ENCODE assay signal across 24 mouse cellular contexts in genomic region chr12:91931586-91931985, GRCm38 (mm10).
DNase-seq lines count a peak whose midpoint lies in the region; ATAC-seq lines count a peak whose summit lies in the region.
"Had no signal": no experiment of that assay in that cellular context is flagged by ENCODE, and none has a peak within 500 bp of the region (broad histone marks: within the 10 kb centered on the region; RNA-seq: fewer than 3 reads in every experiment).

No protein-coding gene starts in this region.

- 0 out of 2 replicates have a peak, but pooled peaks have one; percentile 15 for ATAC-seq in embryonic facial prominence, embryonic 13.5 days (ENCODE audit: insufficient number of reproducible peaks, insufficient read depth, low FRiP score, low TSS enrichment, low read depth)
- peak; percentile 18; the same call in 1 of the 2 replicates for ATAC-seq in heart, embryonic 16.5 days (replicated peaks; ENCODE audit: extremely low read depth, insufficient read depth, low FRiP score)
- ATAC-seq in liver, embryonic 11.5 days (replicated peaks; ENCODE audit: low FRiP score): no peak
- ATAC-seq in liver, embryonic 12.5 days: no peak
- ATAC-seq: activated CD4-positive, CD25-positive, alpha-beta regulatory T cell, adult 4 months; CD4-positive, CD25-positive, alpha-beta regulatory T cell, adult 4 months; Patski had no signal

- intact Hi-C loops in heart, postnatal 36 days (cut with DNase I): no loop called here
- intact Hi-C loops in heart, postnatal 14 days (cut with DNase I): no loop called here

- no peak for DNase-seq in embryonic facial prominence, embryonic 10.5 days (ENCODE audit: low spot score)
- DNase-seq in heart, embryonic 10.5 days (ENCODE audit: low spot score): peak; percentile 67
- no peak for DNase-seq in heart, postnatal 36 days
- no peak for DNase-seq in heart, postnatal 14 days
- DNase-seq in liver, embryonic 11.5 days (ENCODE audit: low spot score): peak; percentile 21
- DNase-seq: adrenal gland, adult 8-10 months; adrenal gland, postnatal 14 days; adrenal gland, postnatal 36 days; B cell, adult 2 months; cerebellum, adult 11-12 months; cerebellum, adult 2 months; cerebellum, adult 9-10 months; cerebellum, postnatal 10 days; cerebellum, postnatal 25 days had no signal

- no peak overlapping the region for H3K27ac ChIP-seq in embryonic facial prominence, embryonic 13.5 days
- H3K27ac ChIP-seq in embryonic facial prominence, embryonic 10.5 days (replicated peaks): no peak overlapping the region
- H3K27ac ChIP-seq in heart, embryonic 10.5 days: no peak overlapping the region
- H3K27ac ChIP-seq in heart, embryonic 16.5 days (ENCODE audit: low read length): no peak overlapping the region
- H3K27ac ChIP-seq in liver, embryonic 11.5 days (ENCODE audit: low read depth, low read length): no peak overlapping the region
- no peak overlapping the region for H3K27ac ChIP-seq in liver, embryonic 12.5 days
- H3K27ac ChIP-seq: forebrain, embryonic 13.5 days; forebrain, embryonic 15.5 days had no signal

- no peaks in the 10 kb centered on the region for H3K36me3 ChIP-seq in embryonic facial prominence, embryonic 13.5 days
- no peaks in the 10 kb centered on the region for H3K36me3 ChIP-seq in embryonic facial prominence, embryonic 10.5 days (replicated peaks)
- H3K36me3 ChIP-seq in heart, embryonic 10.5 days: no peaks in the 10 kb centered on the region
- no peaks in the 10 kb centered on the region for H3K36me3 ChIP-seq in heart, embryonic 16.5 days (ENCODE audit: control insufficient read depth, insufficient read depth)
- no peaks in the 10 kb centered on the region for H3K36me3 ChIP-seq in liver, embryonic 11.5 days (ENCODE audit: control insufficient read depth, insufficient read depth, low read length)
- H3K36me3 ChIP-seq in liver, embryonic 12.5 days: no peaks in the 10 kb centered on the region
- H3K36me3 ChIP-seq: forebrain, embryonic 15.5 days; G1E had no signal

- H3K4me1 ChIP-seq in embryonic facial prominence, embryonic 13.5 days: no peaks in the 10 kb centered on the region
- no peaks in the 10 kb centered on the region for H3K4me1 ChIP-seq in embryonic facial prominence, embryonic 10.5 days
- no peaks in the 10 kb centered on the region for H3K4me1 ChIP-seq in heart, embryonic 10.5 days
- no peaks in the 10 kb centered on the region for H3K4me1 ChIP-seq in heart, embryonic 16.5 days (ENCODE audit: control insufficient read depth, insufficient read depth, low read length)
- H3K4me1 ChIP-seq in liver, embryonic 11.5 days (replicated peaks; ENCODE audit: control insufficient read depth, insufficient read depth, low read length): no peaks in the 10 kb centered on the region
- H3K4me1 ChIP-seq in liver, embryonic 12.5 days: no peaks in the 10 kb centered on the region
- H3K4me1 ChIP-seq: forebrain, embryonic 13.5 days had no signal

- 79% methylated on average over 6 of the region's 6 CpGs for WGBS in embryonic facial prominence, embryonic 13.5 days
- WGBS in embryonic facial prominence, embryonic 10.5 days: 86% methylated on average over 6 of the region's 6 CpGs
- 76% methylated on average over 6 of the region's 6 CpGs for WGBS in heart, embryonic 10.5 days
- WGBS in heart, embryonic 16.5 days: 75% methylated on average over 6 of the region's 6 CpGs
- 76% methylated on average over 6 of the region's 6 CpGs for WGBS in liver, embryonic 11.5 days
- WGBS in liver, embryonic 12.5 days (ENCODE audit: insufficient replicate concordance): 60% methylated on average over 6 of the region's 6 CpGs

- H3K4me2 ChIP-seq in embryonic facial prominence, embryonic 13.5 days: no peak overlapping the region
- H3K4me2 ChIP-seq in heart, embryonic 16.5 days (ENCODE audit: low read depth, low read length): no peak overlapping the region
- no peak overlapping the region for H3K4me2 ChIP-seq in liver, embryonic 11.5 days
- H3K4me2 ChIP-seq in liver, embryonic 12.5 days: no peak overlapping the region
- H3K4me2 ChIP-seq: forebrain, embryonic 13.5 days; forebrain, embryonic 15.5 days had no signal

- H3K4me3 ChIP-seq in embryonic facial prominence, embryonic 13.5 days: no peak overlapping the region
- no peak overlapping the region for H3K4me3 ChIP-seq in embryonic facial prominence, embryonic 10.5 days
- H3K4me3 ChIP-seq in heart, embryonic 10.5 days: no peak overlapping the region
- no peak overlapping the region for H3K4me3 ChIP-seq in heart, embryonic 16.5 days (ENCODE audit: low read length)
- H3K4me3 ChIP-seq in liver, embryonic 11.5 days (ENCODE audit: low read depth, low read length): no peak overlapping the region
- no peak overlapping the region for H3K4me3 ChIP-seq in liver, embryonic 12.5 days
- H3K4me3 ChIP-seq: forebrain, embryonic 13.5 days; forebrain, embryonic 15.5 days had no signal

- no peak overlapping the region for H3K9ac ChIP-seq in embryonic facial prominence, embryonic 13.5 days
- no peak overlapping the region for H3K9ac ChIP-seq in heart, embryonic 16.5 days (ENCODE audit: low read length)
- no peak overlapping the region for H3K9ac ChIP-seq in liver, embryonic 11.5 days (ENCODE audit: low read depth, low read length)
- no peak overlapping the region for H3K9ac ChIP-seq in liver, embryonic 12.5 days
- H3K9ac ChIP-seq: forebrain, embryonic 13.5 days; forebrain, embryonic 15.5 days had no signal

- H3K27me3 ChIP-seq in embryonic facial prominence, embryonic 13.5 days: no peaks in the 10 kb centered on the region
- no peaks in the 10 kb centered on the region for H3K27me3 ChIP-seq in embryonic facial prominence, embryonic 10.5 days (replicated peaks; ENCODE audit: low read depth, poor library complexity, severe bottlenecking)
- no peaks in the 10 kb centered on the region for H3K27me3 ChIP-seq in heart, embryonic 10.5 days (ENCODE audit: insufficient read depth, poor library complexity, severe bottlenecking)
- H3K27me3 ChIP-seq in heart, embryonic 16.5 days (ENCODE audit: control insufficient read depth, insufficient read depth, low read length): no peaks in the 10 kb centered on the region
- no peaks in the 10 kb centered on the region for H3K27me3 ChIP-seq in liver, embryonic 11.5 days (replicated peaks; ENCODE audit: control insufficient read depth, insufficient read depth, low read length)
- no peaks in the 10 kb centered on the region for H3K27me3 ChIP-seq in liver, embryonic 12.5 days (replicated peaks)
- H3K27me3 ChIP-seq: CH12.LX; forebrain, embryonic 13.5 days; forebrain, embryonic 15.5 days; Patski had no signal

- H3K9me3 ChIP-seq in embryonic facial prominence, embryonic 13.5 days: no peaks in the 10 kb centered on the region
- H3K9me3 ChIP-seq in embryonic facial prominence, embryonic 10.5 days: no peaks in the 10 kb centered on the region
- no peaks in the 10 kb centered on the region for H3K9me3 ChIP-seq in heart, embryonic 10.5 days
- no peaks in the 10 kb centered on the region for H3K9me3 ChIP-seq in heart, embryonic 16.5 days (replicated peaks; ENCODE audit: control insufficient read depth, low read length)
- no peaks in the 10 kb centered on the region for H3K9me3 ChIP-seq in liver, embryonic 11.5 days (ENCODE audit: control insufficient read depth, low read length)
- H3K9me3 ChIP-seq in liver, embryonic 12.5 days (replicated peaks): no peaks in the 10 kb centered on the region
- H3K9me3 ChIP-seq: forebrain, embryonic 13.5 days; forebrain, embryonic 15.5 days; G1E had no signal

Comparison
In these comparisons a context has a peak if more than half of its experiments do, and no peak if none do; other contexts are left out.
1. DNase-seq: peak in heart, embryonic 10.5 days (single experiment) and liver, embryonic 11.5 days (single experiment); none in embryonic facial prominence, embryonic 10.5 days (single experiment), heart, postnatal 36 days (0 of 2) and heart, postnatal 14 days (0 of 2).
2. ATAC-seq: peak in embryonic facial prominence, embryonic 13.5 days (single experiment) and heart, embryonic 16.5 days (single experiment); none in liver, embryonic 11.5 days (single experiment) and liver, embryonic 12.5 days (single experiment).